Mouse (Mus musculus) CH12.LX (cell line): ENCODE results near the gene Gm20920.
"Not testable (repeated sequence)": the region's sequence is repeated elsewhere in the genome, so short reads cannot be mapped to it uniquely, and the experiment has no call there.

ENCODE experiments used
- CTCF ChIP-seq, 2 experiments: IDR thresholded peaks in 1 of 2; conservative IDR thresholded peaks in 1 of 2; 2 replicates each; pipeline ENCODE4 v1.5.1; 2011 to 2012; ENCODE audit warnings: low read depth in 2 of 2, low read length in 2 of 2, improper control_type of control experiment in 1 of 2, inconsistent platforms in 1 of 2, mild to moderate bottlenecking in 1 of 2, moderate library complexity in 1 of 2
- E2F4 ChIP-seq: IDR thresholded peaks from 2 replicates; pipeline ENCODE4 v1.6.1; 2011; ENCODE audit warnings: low read depth, low read length, improper control_type of control experiment; ENCODE audit not compliant: insufficient replicate concordance
- HCFC1 ChIP-seq: IDR thresholded peaks from 2 replicates; pipeline ENCODE4 v1.6.1; 2012; ENCODE audit warnings: low read depth, mild to moderate bottlenecking, inconsistent platforms, low read length, improper control_type of control experiment
- JUND ChIP-seq: conservative IDR thresholded peaks from 2 replicates; pipeline ENCODE4 v1.6.1; 2011; ENCODE audit warnings: low read depth, low read length, improper control_type of control experiment
- NELFE ChIP-seq: IDR thresholded peaks from 2 replicates; pipeline ENCODE4 v1.6.1; 2011; ENCODE audit warnings: low read depth, low read length, improper control_type of control experiment
- POLR2A ChIP-seq: IDR thresholded peaks from 2 replicates; pipeline ENCODE4 v1.6.1; 2011; ENCODE audit warnings: low read depth, mild to moderate bottlenecking, improper control_type of control experiment, low read length
- RCOR1 ChIP-seq: conservative IDR thresholded peaks from 2 replicates; pipeline ENCODE4 v1.6.1; 2012; ENCODE audit warnings: low read depth, mild to moderate bottlenecking, inconsistent platforms, low read length, improper control_type of control experiment
- TCF12 ChIP-seq: IDR thresholded peaks from 2 replicates; pipeline ENCODE4 v1.6.1; 2014; ENCODE audit warnings: low read depth, mild to moderate bottlenecking, inconsistent platforms, low read length, improper control_type of control experiment
- USF2 ChIP-seq: conservative IDR thresholded peaks from 2 replicates; pipeline ENCODE4 v1.6.1; 2011; ENCODE audit warnings: low read depth, low read length, improper control_type of control experiment
- ZC3H11A ChIP-seq: IDR thresholded peaks from 2 replicates; pipeline ENCODE4 v1.6.1; 2012; ENCODE audit warnings: low read depth, mild to moderate bottlenecking, inconsistent platforms, low read length, improper control_type of control experiment
- ZKSCAN1 ChIP-seq: IDR thresholded peaks from 2 replicates; pipeline ENCODE4 v1.6.1; 2012; ENCODE audit warnings: low read depth, inconsistent platforms, low read length, improper control_type of control experiment, borderline replicate concordance
- ZNF384 ChIP-seq: IDR thresholded peaks from 2 replicates; pipeline ENCODE4 v1.6.1; 2012; ENCODE audit warnings: low read depth, low read length, improper control_type of control experiment, inconsistent platforms

DNA sequence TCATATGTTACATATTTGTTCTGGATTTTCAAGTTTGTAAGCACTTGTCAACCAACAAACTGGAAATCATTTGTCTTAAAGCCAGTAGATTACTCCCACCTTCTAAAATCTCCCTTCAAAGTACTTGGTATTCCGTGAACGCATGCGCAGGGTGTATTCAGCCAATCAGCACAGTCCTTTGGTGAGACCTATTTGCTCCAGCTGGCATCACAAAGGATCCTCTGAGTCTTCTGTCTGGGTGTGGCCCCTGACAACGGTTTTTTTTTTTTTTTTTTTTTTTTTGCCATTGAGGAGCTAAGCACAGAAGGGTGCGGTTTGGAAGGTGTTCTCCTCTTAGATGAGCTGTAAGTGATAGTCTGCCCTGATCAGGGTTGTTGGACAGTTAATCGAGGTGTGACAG, at the start of gene Gm20920:
- not testable (repeated sequence) for TF ChIP-seq ZC3H11A; CTCF (conservative IDR thresholded peaks at IDR 0.05 in 1 of 2, IDR thresholded peaks at IDR 0.05 in 1 of 2; ENCODE audit: low read depth in 2 of 2, low read length in 2 of 2); HCFC1; POLR2A; E2F4; JUND; RCOR1; ZNF384; TCF12; NELFE; USF2; ZKSCAN1
